Mouse (Mus musculus) kidney, adult 2 months (tissue): ENCODE data around the gene Mta1. TPM values are rescaled to one million over a fixed set of nuclear protein-coding genes. Genes with fewer than 3 reads are reported as not detected.

Experiments
- DNase-seq: peaks from one replicate; pipeline ENCODE4 v3.0.0; 2021
- H3K27ac ChIP-seq: fragments of 200-500 bp; 2 replicates; pipeline ENCODE4 v1.5.1; 2012; ENCODE audit warnings: low read depth, low read length, control low read depth, inconsistent platforms; ENCODE audit not compliant: insufficient read depth
- H3K27me3 ChIP-seq: fragments of 200-500 bp; replicated peaks from 2 replicates; pipeline ENCODE4 v1.6.1; 2012; ENCODE audit warnings: mild to moderate bottlenecking, moderate library complexity, low read length, inconsistent platforms; ENCODE audit not compliant: control insufficient read depth, insufficient read depth
- H3K36me3 ChIP-seq: fragments of 200-500 bp; 2 replicates; pipeline ENCODE4 v1.6.1; 2012; ENCODE audit warnings: mild to moderate bottlenecking, moderate library complexity, low read length, inconsistent platforms; ENCODE audit not compliant: control insufficient read depth, insufficient read depth
- H3K4me1 ChIP-seq: fragments of 200-500 bp; 2 replicates; pipeline ENCODE4 v1.6.1; 2011; ENCODE audit warnings: low read length; ENCODE audit not compliant: control insufficient read depth, insufficient read depth
- H3K4me3 ChIP-seq: fragments of 200-500 bp; 2 replicates; pipeline ENCODE4 v1.5.1; 2011; ENCODE audit warnings: mild to moderate bottlenecking, low read depth, low read length, control low read depth; ENCODE audit not compliant: insufficient read depth
- CTCF ChIP-seq: fragments of 200-500 bp; conservative IDR thresholded peaks from 2 replicates; pipeline ENCODE4 v1.5.1; 2011; ENCODE audit warnings: low read depth, mild to moderate bottlenecking, control low read depth, low read length, moderate library complexity, mixed read lengths; ENCODE audit not compliant: insufficient read depth, insufficient read length
- POLR2A ChIP-seq: fragments of 200-500 bp; IDR thresholded peaks from one replicate; pipeline ENCODE4 v1.6.1; 2011; ENCODE audit warnings: low read depth, low read length, control low read depth
- WGBS: fragments of 180-500 bp; shearing (Covaris S2); methylation state at CpG from one replicate; pipeline ENCODE4 v1.1.7; 2018; 5-methylcytosine and 5-hydroxymethylcytosine counted together
- polyA plus RNA-seq: library from polyadenylated mRNA; depleted of rRNA; stranded (reverse); fragments of >200 nt; gene quantifications from 2 replicates; pipeline ENCODE4 v1.2.3, GENCODE M21; 2012

Mta1 gene
- polyA plus RNA-seq, 1 experiment = 39.0 TPM

GRCm38 (mm10) chr12:113098530-113099151, 563 bp downstream of the Mta1 start:
- H3K27me3 ChIP-seq = no peaks in the 10 kb centered on the region
- DNase-seq = peak; percentile 29
- peak overlapping the region; percentile 65 for H3K4me3 ChIP-seq
- H3K27ac ChIP-seq = 0 out of 2 replicates have a peak overlapping the region, but pooled peaks have one; percentile 5
- TF ChIP-seq POLR2A (no peak), CTCF (no peak)
- 2% methylated on average over 60 of the region's 60 CpGs for WGBS
- 0 out of 2 replicates have a peak, but pooled peaks cover 11% of the 10 kb centered on the region for H3K4me1 ChIP-seq
- H3K36me3 ChIP-seq = no peaks in the 10 kb centered on the region

GRCm38 (mm10) chr12:113099470-113100237, 1.6 kb downstream of the Mta1 start:
- no peak for DNase-seq
- TF ChIP-seq POLR2A (no peak), CTCF (no peak)
- Histone ChIP-seq H3K27ac (no peak overlapping the region), H3K4me3 (peak overlapping the region; percentile 65; the same call in 1 of the 2 replicates), H3K27me3 (no peaks in the 10 kb centered on the region), H3K4me1 (0 out of 2 replicates have a peak, but pooled peaks cover 11% of the 10 kb centered on the region), H3K36me3 (no peaks in the 10 kb centered on the region)
- WGBS = 34% methylated on average over 6 of the region's 6 CpGs

- H3K4me1 ChIP-seq = 0 out of 2 replicates have a peak, but pooled peaks cover 11% of the 10 kb centered on the region
Measured at GRCm38 (mm10) chr12:113100448-113101076, 2.5 kb downstream of the Mta1 start.

GRCm38 (mm10) chr12:113101251-113101960, 3.3 kb downstream of the Mta1 start:
- WGBS = 74% methylated on average over 9 of the region's 9 CpGs
- Histone ChIP-seq H3K4me1 (0 out of 2 replicates have a peak, but pooled peaks cover 11% of the 10 kb centered on the region), H3K36me3 (no peaks in the 10 kb centered on the region), H3K4me3 (no peak overlapping the region), H3K27me3 (no peaks in the 10 kb centered on the region), H3K27ac (no peak overlapping the region)
- TF ChIP-seq CTCF (no peak), POLR2A (no peak)
- no peak for DNase-seq

More at GRCm38 (mm10) chr12:113100448-113101076, 2.5 kb downstream of the Mta1 start:
- DNase-seq = peak; percentile 40
- Histone ChIP-seq H3K27me3 (no peaks in the 10 kb centered on the region), H3K36me3 (no peaks in the 10 kb centered on the region), H3K4me3 (no peak overlapping the region), H3K27ac (no peak overlapping the region)
- TF ChIP-seq POLR2A (no peak), CTCF (no peak)
- WGBS = 62% methylated on average over 5 of the region's 5 CpGs

GRCm38 (mm10) chr12:113102461-113102860, 4.4 kb downstream of the Mta1 start:
- Histone ChIP-seq H3K27me3 (no peaks in the 10 kb centered on the region), H3K36me3 (no peaks in the 10 kb centered on the region), H3K27ac (no peak overlapping the region), H3K4me3 (no peak overlapping the region), H3K4me1 (0 out of 2 replicates have a peak, but pooled peaks cover 11% of the 10 kb centered on the region)
- TF ChIP-seq CTCF (peak; percentile 64), POLR2A (no peak)
- DNase-seq = peak; percentile 62
- WGBS = 57% methylated on average over 6 of the region's 6 CpGs

GRCm38 (mm10) chr12:113103846-113104451, 5.9 kb downstream of the Mta1 start:
- 70% methylated on average over 8 of the region's 8 CpGs for WGBS
- peak; percentile 53 for TF ChIP-seq CTCF
- no peak for TF ChIP-seq POLR2A
- no peak overlapping the region for H3K4me3 ChIP-seq
- no peak overlapping the region for H3K27ac ChIP-seq
- 0 out of 2 replicates have a peak, but pooled peaks cover 7% of the 10 kb centered on the region for H3K4me1 ChIP-seq
- no peaks in the 10 kb centered on the region for H3K27me3 ChIP-seq
- peak; percentile 52 for DNase-seq
- no peaks in the 10 kb centered on the region for H3K36me3 ChIP-seq
